Mouse (Mus musculus): ENCODE measurements around the gene Fgfr2. TPM values are rescaled to one million over a fixed set of nuclear protein-coding genes. Genes with fewer than 3 reads are reported as not detected.
A peak's percentile ranks its signal among the peaks of the same experiment; 100 is the strongest.

The Fgfr2 gene
- polyA plus RNA-seq, 1 experiment from 2014 or later = 110 TPM

- DNase-seq (ENCODE audit: low spot score) (no peak), ATAC-seq (no peak)
- H3K27me3 ChIP-seq (replicated peaks; ENCODE audit: insufficient read depth, low read length) = no peaks in the 10 kb centered on the region
- no peaks in the 10 kb centered on the region for H3K9me3 ChIP-seq (ENCODE audit: low read length)
- H3K36me3 ChIP-seq (ENCODE audit: insufficient read depth, low read length) = no peaks in the 10 kb centered on the region
- H3K4me2 ChIP-seq (replicated peaks; ENCODE audit: low read depth, low read length) = no peak overlapping the region
- H3K27ac ChIP-seq (ENCODE audit: low read length) = peak overlapping the region; percentile 14; the same call in 1 of the 2 replicates
- no peak overlapping the region for H3K4me3 ChIP-seq (ENCODE audit: low read depth, low read length)
- H3K9ac ChIP-seq (replicated peaks; ENCODE audit: low read depth) = no peak overlapping the region
- TF ChIP-seq CTCF (IDR thresholded peaks at IDR 0.05) = no peak
- TF ChIP-seq EP300 (IDR thresholded peaks at IDR 0.05) = no peak
- WGBS = 51% methylated on average over 8 of the region's 8 CpGs
- 0 out of 2 replicates have a peak, but pooled peaks cover 5% of the 10 kb centered on the region for H3K4me1 ChIP-seq (ENCODE audit: insufficient read depth, low read depth, low read length)
Observed at GRCm38 (mm10) chr7:132236789-132237188, 886.4 kb downstream of the Fgfr2 start.

GRCm38 (mm10) chr7:132234250-132234649 lies 888.9 kb downstream of the Fgfr2 start:
- Histone ChIP-seq H3K9ac (replicated peaks; ENCODE audit: low read depth) (no peak overlapping the region), H3K36me3 (ENCODE audit: insufficient read depth, low read length) (no peaks in the 10 kb centered on the region), H3K4me2 (replicated peaks; ENCODE audit: low read depth, low read length) (no peak overlapping the region), H3K4me3 (ENCODE audit: low read depth, low read length) (no peak overlapping the region), H3K9me3 (ENCODE audit: low read length) (no peaks in the 10 kb centered on the region), H3K4me1 (ENCODE audit: insufficient read depth, low read depth, low read length) (0 out of 2 replicates have a peak, but pooled peaks cover 5% of the 10 kb centered on the region), H3K27me3 (replicated peaks; ENCODE audit: insufficient read depth, low read length) (no peaks in the 10 kb centered on the region), H3K27ac (ENCODE audit: low read length) (no peak overlapping the region)
- DNase-seq (ENCODE audit: low spot score) (no peak), ATAC-seq (no peak)
- 64% methylated on average over 3 of the region's 3 CpGs for WGBS
- TF ChIP-seq EP300 (IDR thresholded peaks at IDR 0.05) (no peak), CTCF (IDR thresholded peaks at IDR 0.05) (no peak)

- 77% methylated on average over 4 of the region's 4 CpGs for WGBS
- no peak for TF ChIP-seq CTCF (IDR thresholded peaks at IDR 0.05)
- TF ChIP-seq EP300 (IDR thresholded peaks at IDR 0.05) = no peak
Observed at GRCm38 (mm10) chr7:132233732-132234131, 889.4 kb downstream of the Fgfr2 start.

GRCm38 (mm10) chr7:132232937-132233336 lies 890.2 kb downstream of the Fgfr2 start:
- Histone ChIP-seq H3K27ac (ENCODE audit: low read length) (no peak overlapping the region), H3K36me3 (ENCODE audit: insufficient read depth, low read length) (no peaks in the 10 kb centered on the region), H3K9me3 (ENCODE audit: low read length) (no peaks in the 10 kb centered on the region), H3K27me3 (replicated peaks; ENCODE audit: insufficient read depth, low read length) (no peaks in the 10 kb centered on the region), H3K4me3 (ENCODE audit: low read depth, low read length) (no peak overlapping the region), H3K9ac (replicated peaks; ENCODE audit: low read depth) (no peak overlapping the region), H3K4me2 (replicated peaks; ENCODE audit: low read depth, low read length) (no peak overlapping the region), H3K4me1 (ENCODE audit: insufficient read depth, low read depth, low read length) (0 out of 2 replicates have a peak, but pooled peaks cover 4% of the 10 kb centered on the region)
- DNase-seq (ENCODE audit: low spot score) (no peak), ATAC-seq (no peak)
- TF ChIP-seq EP300 (IDR thresholded peaks at IDR 0.05) = no peak
- TF ChIP-seq CTCF (IDR thresholded peaks at IDR 0.05) = no peak
- WGBS = 44% methylated on average over 2 of the region's 2 CpGs

More at GRCm38 (mm10) chr7:132233732-132234131, 889.4 kb downstream of the Fgfr2 start:
- Histone ChIP-seq H3K9ac (replicated peaks; ENCODE audit: low read depth) (no peak overlapping the region), H3K4me1 (ENCODE audit: insufficient read depth, low read depth, low read length) (0 out of 2 replicates have a peak, but pooled peaks cover 5% of the 10 kb centered on the region), H3K36me3 (ENCODE audit: insufficient read depth, low read length) (no peaks in the 10 kb centered on the region), H3K4me2 (replicated peaks; ENCODE audit: low read depth, low read length) (no peak overlapping the region), H3K4me3 (ENCODE audit: low read depth, low read length) (no peak overlapping the region), H3K27ac (ENCODE audit: low read length) (no peak overlapping the region), H3K9me3 (ENCODE audit: low read length) (no peaks in the 10 kb centered on the region), H3K27me3 (replicated peaks; ENCODE audit: insufficient read depth, low read length) (no peaks in the 10 kb centered on the region)
- DNase-seq (ENCODE audit: low spot score) (no peak), ATAC-seq (no peak)

- TF ChIP-seq CTCF (IDR thresholded peaks at IDR 0.05) = no peak
- no peak for TF ChIP-seq EP300 (IDR thresholded peaks at IDR 0.05)
- Histone ChIP-seq H3K4me3 (ENCODE audit: low read depth, low read length) (no peak overlapping the region), H3K4me1 (ENCODE audit: insufficient read depth, low read depth, low read length) (no peaks in the 10 kb centered on the region), H3K27ac (ENCODE audit: low read length) (no peak overlapping the region), H3K27me3 (replicated peaks; ENCODE audit: insufficient read depth, low read length) (no peaks in the 10 kb centered on the region), H3K36me3 (ENCODE audit: insufficient read depth, low read length) (no peaks in the 10 kb centered on the region), H3K9ac (replicated peaks; ENCODE audit: low read depth) (no peak overlapping the region), H3K9me3 (ENCODE audit: low read length) (no peaks in the 10 kb centered on the region), H3K4me2 (replicated peaks; ENCODE audit: low read depth, low read length) (no peak overlapping the region)
- DNase-seq (ENCODE audit: low spot score) (no peak), ATAC-seq (0 out of 2 replicates have a peak, but pooled peaks have one; percentile 25)
- 57% methylated on average over 3 of the region's 3 CpGs for WGBS
Observed at GRCm38 (mm10) chr7:132231476-132231875, 891.7 kb downstream of the Fgfr2 start.

GRCm38 (mm10) chr7:132230961-132231360 lies 892.2 kb downstream of the Fgfr2 start:
- TF ChIP-seq CTCF (IDR thresholded peaks at IDR 0.05) (no peak), EP300 (IDR thresholded peaks at IDR 0.05) (no peak)
- no peaks in the 10 kb centered on the region for H3K27me3 ChIP-seq (replicated peaks; ENCODE audit: insufficient read depth, low read length)
- no peak overlapping the region for H3K27ac ChIP-seq (ENCODE audit: low read length)
- H3K36me3 ChIP-seq (ENCODE audit: insufficient read depth, low read length) = no peaks in the 10 kb centered on the region
- ATAC-seq (no peak), DNase-seq (ENCODE audit: low spot score) (no peak)
- no peak overlapping the region for H3K9ac ChIP-seq (replicated peaks; ENCODE audit: low read depth)
- no peaks in the 10 kb centered on the region for H3K9me3 ChIP-seq (ENCODE audit: low read length)
- H3K4me1 ChIP-seq (ENCODE audit: insufficient read depth, low read depth, low read length) = no peaks in the 10 kb centered on the region
- no peak overlapping the region for H3K4me2 ChIP-seq (replicated peaks; ENCODE audit: low read depth, low read length)
- H3K4me3 ChIP-seq (ENCODE audit: low read depth, low read length) = no peak overlapping the region
- 85% methylated on average over 3 of the region's 3 CpGs for WGBS
